Mouse (Mus musculus): ENCODE measurements at regions not wholly inside any gene's neighbourhood (a gene's known extent, or its start where the extent isn't known, plus 50 kb on each side); places are given as distances from the start of the nearest gene placed in this dataset.

DNA sequence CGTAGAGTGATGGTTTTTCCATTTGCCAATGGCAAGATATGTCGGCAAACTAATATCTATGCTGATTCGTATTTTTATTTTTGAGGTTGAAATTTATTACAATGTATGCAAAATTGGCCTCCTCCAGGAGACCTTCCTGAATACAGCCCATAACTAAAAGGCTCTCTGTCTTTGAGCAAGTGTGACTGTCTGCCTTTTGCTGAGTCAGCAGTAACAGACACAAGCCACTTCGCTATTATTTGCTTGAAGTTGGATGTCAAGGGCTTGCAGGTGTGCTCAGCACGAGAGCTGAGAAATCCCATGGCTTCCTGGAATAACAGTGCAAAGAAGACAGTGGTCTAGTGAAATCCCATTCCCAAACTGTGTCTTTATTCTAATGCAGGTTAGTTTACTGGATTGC, 56.9 kb downstream of the Dmrt2 start:
- no peak for DNase-seq

DNA sequence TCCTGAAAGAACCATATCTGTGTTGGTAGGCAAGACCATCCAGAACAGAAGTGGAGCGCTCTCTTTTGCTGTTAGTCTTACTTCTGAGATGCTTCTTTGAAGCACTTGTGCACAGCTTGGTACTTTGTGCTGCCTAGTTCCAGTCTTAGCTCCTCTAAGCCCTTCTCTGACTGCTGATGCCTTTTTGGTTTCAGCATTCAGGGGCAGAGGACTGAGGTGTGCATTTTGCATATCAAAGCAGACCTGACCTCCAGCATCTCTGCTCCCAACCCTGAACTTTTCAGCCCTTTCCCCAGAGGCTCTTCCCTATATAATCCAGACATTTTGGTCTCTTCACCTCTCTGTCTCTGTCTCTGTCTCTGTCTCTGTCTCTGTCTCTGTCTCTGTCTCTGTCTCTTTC, 57.4 kb downstream of the Dmrt2 start:
- no peak for DNase-seq

DNA sequence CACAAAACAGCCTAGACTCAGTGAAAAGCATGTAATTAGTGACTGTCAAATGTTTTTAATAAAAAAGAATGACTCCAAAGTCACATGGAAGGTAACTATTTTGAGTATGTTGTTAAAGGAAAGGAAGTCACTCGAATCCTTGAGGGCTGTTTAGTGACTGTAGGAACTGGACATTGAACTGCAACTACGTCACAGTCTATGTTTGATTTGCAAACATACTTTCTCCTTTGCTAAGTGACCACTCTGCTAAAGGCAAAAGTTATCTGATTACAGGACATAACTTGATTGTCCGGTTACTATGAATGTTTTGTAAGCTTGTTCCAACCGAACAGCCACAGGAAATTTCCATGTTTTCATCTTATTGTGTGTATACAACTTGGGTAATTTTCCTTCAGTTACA, 106.2 kb downstream of the Dmrt2 start:
- DNase-seq, result no peak

DNA sequence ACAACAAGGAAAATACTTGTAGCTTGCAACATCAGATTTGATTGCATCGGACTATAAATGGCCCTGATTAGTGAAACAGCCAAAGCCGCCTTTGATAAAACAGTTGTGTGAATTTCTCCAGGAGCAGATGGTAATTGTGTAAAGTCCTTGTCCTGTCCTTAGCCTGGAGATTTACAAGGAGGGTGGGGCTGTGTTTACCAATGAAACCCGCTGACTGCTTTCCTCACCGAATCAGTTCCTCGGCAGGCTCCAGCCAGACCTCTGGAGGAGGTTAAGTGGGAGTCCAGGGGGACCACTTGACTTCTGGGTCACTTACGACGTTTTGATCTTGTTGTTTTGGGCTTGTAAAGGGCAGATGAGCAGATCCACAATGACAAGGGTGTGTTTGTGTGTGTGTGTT, 107.1 kb downstream of the Dmrt2 start:
- no peak for DNase-seq

DNA sequence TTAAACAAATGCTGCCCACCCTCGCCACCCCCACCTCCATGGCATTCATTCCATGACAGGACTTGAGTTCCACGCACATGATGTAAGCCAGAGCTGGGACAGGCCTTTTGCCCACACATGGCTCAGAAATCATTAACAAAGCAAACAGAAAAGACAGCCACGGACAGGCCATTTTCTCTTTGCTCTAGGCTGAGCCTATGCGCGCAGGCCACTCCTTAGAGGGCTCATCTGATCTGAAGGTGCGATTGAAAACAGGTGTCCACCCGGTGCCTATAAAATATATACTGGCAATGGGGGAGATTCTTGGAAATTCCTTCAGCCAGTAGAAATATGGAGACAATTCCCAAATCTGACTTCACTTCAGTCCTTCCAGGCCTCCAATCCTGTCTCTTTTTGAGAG, 109.1 kb downstream of the Dmrt2 start:
- no peak for DNase-seq

DNA sequence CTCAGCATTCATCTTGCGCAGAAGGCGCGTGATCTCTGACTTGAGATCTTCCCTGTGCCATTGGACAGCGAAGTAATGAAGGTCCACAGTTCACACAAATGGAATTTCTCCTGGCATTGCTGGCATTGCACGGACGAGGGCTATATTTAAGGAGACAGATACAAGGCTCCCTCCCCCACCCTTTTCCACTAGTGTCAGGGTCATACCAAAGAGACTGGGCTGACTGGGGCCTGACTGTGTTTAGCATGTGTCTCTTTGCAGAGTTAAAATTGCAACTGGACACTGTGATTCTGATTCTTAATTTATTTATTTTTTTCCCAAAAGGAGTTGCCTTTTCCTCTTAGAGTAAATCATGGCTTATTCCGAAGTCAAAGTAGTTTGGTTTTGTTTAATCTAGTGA, 130.5 kb downstream of the Dmrt2 start:
- no peak for DNase-seq

DNA sequence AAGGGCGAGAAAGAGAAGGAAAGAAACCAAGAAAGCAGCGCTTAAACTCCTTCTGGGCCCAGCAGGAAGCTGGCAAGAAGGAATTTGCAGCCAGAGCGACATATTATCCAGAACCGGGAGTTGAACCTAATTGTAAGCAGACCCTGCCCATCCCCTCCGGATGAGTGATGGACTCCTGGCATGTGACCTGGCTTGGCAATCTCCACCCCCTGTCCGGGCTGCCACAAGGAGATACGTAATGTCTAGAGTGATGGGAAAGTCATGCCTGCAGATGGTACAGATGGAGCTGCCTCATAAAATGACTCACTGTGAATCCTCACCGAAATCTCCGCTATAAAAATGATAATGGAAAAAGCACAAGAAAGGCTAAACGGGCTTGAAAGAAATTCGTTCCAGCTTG, 133.1 kb downstream of the Dmrt2 start:
- no peak for DNase-seq

DNA sequence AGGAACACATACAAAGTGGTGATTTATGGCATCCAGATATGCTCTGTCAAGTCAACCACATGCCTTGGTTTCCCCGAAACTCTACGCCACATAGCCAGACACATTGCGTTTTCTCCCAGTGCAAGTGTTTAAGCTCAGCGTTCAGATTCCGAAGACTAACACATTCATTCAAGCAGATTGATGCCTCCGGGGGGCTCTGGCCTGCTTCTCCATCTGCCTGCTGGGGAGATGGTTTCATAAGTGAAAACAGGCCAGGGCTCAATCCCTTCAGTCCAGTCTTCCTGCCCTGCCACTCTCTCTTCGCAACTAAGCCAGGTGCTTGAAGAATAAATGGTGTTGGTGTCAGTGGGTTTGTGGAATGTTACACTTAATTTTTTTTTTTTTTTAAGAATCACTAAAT, 141.4 kb downstream of the Dmrt2 start:
- no peak for DNase-seq

DNA sequence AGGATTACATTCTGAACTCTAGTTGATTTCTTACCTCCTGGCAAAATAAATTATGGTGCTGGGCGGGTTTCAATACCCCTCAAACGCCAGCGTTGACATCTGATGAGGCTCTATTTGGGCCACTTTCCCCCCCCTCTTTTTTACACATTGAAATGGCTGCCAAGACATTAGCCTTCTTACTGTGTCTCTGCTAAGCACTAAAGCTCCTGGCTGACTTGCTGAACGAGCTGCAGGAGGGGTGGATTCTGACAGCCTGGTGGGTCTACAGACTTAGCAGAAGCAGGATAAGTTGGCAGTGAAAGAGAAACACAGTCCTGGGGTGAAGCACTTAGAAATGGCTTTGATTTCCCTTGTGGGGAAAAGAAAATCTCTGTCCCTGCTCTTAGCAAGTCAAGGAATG, 172.9 kb downstream of the Dmrt2 start:
- no peak for DNase-seq

DNA sequence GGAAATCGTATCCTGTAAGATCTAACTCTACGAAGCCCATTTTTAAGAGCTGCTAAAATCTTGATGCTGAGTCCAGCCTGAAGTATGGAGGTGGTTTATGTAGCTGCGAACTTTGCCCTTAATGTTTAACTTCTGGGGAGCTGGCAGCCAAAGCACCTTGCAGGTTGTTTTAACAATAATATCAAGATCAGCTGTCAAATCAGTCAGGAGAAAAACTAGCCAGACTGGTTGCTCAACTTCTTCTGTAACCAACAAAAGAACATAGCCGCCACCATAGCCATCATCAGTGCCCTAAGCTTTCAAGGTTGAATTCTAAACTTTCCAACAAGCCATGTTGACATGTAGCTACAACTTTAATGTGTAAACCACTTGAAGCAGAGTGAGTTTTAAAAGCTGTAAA, 184.1 kb downstream of the Dmrt2 start:
- no peak for DNase-seq

DNA sequence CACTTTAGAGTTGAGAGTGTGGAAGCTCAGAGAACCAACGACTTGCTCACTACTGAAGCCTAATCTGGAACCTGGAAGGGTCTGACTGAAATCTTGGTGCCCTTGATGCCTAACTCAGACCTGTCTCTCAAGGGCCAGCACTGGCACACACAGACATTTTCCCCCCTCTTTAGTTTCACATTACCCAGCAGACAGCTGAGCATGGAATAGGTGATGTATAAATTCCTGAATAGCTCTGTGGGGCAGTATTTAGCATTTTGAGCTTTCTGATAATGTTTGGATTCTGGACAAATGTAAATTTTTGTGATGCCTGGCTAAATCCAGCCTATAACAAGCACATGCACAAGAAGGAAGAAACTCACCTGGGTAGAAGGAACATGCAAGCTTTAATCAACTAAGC, 191.1 kb downstream of the Dmrt2 start:
- no peak for DNase-seq

DNA sequence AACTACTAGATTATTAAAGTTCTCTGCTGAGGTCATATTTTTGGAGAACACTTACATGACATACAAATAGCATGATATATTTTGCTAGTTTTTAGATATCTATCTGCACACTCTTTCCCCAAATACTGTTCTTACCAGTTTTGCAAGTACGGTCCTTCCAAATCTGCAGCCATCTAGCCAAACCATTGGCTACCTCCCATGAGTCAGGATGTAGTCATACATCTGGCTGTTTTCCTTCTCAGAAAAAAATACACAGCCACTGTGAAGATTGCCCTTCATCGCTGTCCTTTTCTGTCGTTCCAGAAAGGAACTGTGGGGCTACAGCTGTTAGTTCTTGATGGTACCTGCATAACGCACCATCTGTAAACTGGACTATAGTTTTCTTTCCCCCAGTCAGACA, 234.5 kb downstream of the Dmrt2 start:
- DNase-seq, result no peak

DNA sequence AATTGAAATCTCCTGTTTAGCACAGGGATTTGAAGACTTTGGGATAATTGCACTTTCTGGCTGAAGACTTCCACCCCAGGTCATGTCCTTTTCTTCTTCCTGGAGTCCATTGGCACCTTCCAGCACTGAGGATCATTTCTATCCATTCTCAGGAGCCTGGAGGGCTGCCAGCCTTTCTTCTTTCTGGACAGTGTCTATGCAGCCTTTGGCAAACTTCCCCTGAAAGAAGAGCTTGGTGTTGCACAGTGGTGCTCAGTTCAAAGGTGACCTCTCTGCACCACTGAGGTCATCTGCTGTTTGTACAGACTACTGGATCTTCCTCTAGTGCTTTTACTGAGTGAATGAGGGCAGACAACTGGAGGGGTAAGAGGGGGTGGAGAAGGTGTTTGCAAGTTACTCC, 249.8 kb downstream of the Dmrt2 start:
- DNase-seq, result no peak

DNA sequence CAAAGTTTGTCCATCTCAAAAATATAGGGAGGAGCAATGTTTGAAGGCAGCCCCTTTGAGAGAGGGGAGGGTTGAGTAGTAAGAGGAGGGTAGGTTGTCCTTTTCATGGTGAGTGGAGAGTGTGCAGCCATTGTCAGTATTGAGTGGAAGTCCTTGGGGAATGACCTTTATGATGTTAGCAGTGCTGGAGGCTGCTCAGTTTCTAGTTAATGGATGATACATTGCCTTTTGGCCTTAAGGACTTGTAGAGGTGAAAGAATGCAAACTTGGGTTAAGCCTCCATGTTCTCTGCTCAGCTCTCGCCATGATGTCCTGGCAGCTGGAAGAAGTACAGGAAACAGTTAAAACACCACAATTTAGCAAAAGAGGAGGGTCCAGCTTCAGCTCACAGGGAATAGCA, 250.6 kb downstream of the Dmrt2 start:
- DNase-seq, result no peak

DNA sequence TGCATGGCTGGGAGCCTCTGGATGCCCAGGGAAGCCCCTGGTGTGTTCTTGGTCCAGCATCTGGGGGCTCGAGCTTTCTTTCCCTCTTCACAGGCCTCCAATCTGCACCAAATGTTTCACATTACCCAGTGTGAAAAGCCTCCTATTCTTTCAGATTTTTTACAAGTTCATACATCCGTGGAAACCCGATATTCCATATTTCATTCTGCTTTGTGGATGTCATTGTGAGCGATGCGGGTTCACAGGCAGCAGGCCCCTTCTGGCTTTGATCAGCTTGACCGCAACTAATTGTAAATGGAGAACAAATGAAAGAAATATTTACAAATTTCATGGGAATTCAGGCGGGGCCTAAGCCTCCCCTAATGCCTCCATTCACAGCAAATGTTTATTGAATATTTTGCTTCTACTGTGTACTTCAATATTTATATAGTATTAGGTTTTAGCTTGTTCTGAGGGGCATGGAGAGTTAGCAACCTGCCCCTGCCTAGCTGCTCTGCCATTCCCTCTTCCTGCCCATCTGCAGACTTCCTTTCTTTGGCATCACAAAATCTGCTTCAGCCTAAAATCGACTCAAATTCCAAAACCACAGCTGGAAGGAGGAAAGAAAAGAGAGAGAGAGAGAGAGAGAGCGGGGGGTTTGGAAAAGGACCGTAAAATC, 251.6 kb downstream of the Dmrt2 start:
- DNase-seq, result no peak

DNA sequence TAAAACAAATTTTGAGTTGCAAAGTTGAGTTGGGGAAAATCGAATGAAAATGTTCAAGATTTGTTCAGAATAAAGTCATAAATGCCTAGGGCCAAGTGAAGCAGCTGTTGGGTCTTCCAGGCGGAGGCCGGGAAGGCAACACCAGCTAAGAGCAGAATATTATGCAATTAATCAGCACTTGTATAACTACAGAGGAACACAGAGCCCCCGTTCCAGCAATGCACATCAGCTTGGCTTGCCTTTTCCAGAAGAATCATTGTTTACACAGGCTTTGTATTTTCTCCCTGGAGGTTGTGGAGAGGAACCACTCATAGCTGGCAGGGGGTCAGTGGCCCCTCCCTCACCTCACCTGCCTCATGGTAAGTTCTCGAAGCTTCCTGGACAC, 252.2 kb downstream of the Dmrt2 start:
- DNase-seq, result no peak

DNA sequence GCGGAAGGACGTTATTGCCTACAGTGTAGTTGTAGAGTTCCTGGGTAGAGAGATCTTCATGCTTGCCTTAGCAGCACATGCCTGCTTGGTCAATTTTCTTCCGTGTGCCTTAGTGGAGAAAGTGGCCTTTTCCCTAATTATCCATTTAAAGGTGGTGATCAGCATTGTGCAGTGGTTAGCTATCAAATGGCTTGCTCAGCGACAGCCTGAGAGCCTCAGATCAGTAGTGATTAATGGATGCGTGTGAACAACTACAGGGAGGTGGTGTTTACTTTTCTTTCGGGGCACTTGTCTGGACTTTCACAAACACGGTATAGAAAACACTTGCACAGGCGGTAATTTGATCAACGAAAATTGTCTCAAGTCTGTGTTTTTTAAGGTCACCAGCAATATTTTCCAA, 255.0 kb downstream of the Dmrt2 start:
- DNase-seq, result no peak

DNA sequence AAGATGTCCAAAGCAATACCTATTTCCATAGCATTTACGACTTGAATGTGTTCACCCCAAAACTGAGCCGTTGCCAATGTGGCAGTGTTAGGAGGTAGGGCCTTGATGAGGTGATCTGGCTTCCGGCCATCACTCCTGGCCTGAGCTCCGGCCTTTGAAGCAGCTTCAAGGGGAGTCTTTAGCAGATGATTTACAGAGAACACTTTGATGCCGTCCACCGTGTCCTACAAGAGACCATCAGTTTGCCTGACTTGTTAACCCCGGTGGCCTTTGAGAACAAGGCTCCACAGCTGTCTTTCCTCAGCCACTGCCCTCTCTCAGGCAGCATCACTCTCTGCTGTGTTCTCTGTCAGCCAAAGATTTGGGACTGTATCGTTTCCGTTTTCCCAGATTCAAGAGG, 265.1 kb downstream of the Dmrt2 start:
- DNase-seq, result no peak

DNA sequence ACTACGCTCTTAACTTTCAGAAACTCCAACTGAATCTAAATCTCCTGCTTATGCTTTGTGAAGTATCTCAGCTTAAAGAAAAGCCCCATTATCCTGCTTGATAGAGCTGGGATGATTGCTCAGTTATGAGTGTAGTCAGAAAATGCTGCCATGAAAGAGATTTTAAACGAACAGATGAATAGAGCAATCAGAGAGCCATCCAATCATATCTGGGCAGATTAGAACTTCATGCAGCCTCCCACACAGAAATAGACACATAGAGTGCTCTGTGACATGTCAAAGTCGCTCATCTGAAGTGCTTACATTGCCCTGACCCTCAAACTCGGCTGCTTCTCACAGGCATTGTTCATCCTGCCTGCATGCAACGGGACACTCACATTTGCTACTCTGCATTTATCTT, 299.0 kb downstream of the Dmrt2 start:
- DNase-seq, result no peak

DNA sequence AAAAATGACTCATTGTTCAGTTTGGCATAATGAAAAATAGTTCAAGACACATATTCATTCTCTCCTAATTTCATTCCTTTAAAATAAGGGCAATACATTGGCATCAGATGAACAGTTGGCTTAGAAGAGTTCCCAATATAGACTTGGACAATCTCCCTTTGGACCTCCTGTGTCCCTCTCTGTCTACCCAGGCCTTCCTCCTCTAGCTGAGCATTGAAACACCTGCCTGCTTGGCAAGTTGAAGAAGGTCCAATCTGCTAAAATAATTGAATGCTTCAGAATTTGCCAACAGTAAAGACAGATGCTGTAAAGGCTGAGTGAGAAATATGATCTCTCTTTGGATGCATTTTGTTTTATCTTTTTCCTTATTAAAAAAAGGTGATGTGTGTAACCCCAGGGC, 303.0 kb downstream of the Dmrt2 start:
- no peak for DNase-seq

DNA sequence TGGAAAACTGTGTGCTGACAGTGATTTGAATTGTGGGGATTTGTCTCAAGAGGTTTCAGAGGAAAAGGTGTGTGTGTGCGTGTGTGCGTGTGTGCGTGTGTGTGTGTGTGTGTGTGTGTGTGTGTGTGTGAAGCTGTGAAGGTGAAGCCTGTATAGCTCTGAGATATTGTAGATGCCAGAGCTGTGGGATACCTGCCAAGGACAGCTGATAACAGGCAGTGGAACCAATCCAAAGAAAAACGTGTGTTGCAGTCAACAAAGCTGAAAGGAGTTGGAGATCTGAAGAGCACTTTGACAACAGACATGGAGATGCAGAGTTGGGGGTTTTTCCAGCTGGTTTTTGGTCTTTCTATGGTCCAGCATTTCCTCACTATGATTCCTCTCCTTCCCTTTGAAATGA, 308.1 kb downstream of the Dmrt2 start:
- no peak for DNase-seq

DNA sequence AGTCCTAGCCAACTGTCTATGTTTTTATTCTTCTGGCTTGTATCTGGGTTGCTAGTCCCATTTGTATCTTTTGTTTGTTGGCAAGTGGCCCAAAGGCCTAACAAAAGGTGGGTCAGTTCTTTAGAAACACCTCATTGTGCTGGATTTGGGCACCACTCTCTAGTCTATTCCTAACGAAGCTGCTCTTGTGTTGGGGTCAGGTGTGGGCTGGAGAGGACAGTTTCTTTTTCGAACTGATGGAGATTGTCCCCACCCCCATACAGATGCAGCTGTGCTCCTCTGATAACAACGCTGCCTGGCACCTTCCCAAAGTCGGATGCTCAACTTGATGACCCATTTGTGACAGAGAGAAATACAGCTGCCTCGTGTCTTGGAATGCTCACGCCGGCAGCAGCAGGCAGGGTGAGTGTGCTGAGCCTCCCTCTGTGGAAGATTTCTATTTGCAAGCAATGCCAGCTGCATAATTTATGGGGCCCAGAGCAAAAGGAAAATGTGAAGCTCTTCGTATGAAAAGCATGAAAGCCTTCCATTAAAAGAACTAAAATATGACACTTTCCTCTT, 342.5 kb downstream of the Dmrt2 start:
- no peak for DNase-seq

DNA sequence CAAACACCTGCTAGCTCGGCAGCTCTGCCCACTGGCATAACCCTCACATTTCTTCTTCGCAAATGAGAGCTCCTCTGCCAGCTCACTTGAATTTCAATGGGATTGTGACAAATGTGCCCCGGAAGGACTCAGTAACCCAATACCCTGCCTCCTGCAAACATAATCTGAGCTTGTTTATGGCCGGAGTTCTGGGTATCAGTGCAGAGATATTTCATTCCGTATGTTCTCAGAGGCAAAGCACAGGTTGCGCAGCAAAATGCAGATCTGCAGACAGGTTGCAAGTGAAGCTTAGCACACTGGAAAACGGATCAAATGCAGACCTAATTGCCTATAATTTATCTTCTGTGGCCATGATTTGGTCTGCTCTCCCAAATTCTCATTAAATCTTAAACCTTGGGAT, 348.9 kb downstream of the Dmrt2 start:
- no peak for DNase-seq

DNA sequence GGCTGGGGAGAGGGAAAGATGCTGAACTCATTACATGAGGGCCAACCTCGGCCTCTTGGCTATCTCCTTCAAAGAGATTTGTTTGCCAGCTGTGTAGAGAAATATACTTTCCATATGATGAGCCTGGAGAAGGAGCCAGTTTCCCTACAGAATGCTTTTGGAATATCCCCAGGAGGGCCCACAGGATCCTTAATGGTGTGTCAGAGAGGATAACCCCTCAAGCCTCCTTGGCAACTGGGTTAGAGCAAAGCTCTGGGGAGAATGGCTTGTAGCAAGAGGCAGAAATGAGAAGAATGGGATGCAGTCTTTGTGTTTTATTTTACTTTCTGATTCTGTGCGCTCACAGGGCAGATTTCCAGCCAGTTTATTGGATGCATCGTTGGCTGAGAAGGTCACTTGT, 353.9 kb downstream of the Dmrt2 start:
- no peak for DNase-seq

DNA sequence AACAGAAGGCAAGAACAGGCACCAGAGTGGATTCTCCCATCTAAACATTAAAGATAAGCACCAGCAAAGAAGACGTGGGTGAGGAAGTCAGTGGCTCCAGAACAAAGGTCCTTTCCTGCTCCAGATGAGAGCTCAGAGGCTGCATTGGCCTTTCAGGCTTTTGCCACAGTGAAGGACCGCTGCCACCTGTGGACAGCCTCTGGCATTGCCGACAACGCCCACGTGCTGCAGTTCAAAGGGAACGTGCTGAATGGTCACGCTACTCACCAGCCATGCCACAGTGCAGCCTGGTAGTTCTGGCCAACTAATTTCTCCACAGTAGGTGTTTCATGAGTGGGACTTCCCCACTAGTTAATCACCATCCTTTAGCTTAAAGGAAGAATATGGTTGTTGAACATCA, 365.1 kb downstream of the Dmrt2 start:
- no peak for DNase-seq

All from spleen, adult 18-20 months (tissue).